Mouse (Mus musculus) G1E (cell line): Measurements from ENCODE around the gene Zfp592.

Experiments used
- CTCF ChIP-seq: IDR thresholded peaks from 2 replicates; pipeline ENCODE4 v1.5.1; 2012; ENCODE audit warnings: low read depth, low read length, inconsistent platforms, mixed read lengths
- GATA2 ChIP-seq: IDR thresholded peaks from 2 replicates; pipeline ENCODE4 v1.6.1; 2012; ENCODE audit warnings: low read depth, low read length, inconsistent platforms, borderline replicate concordance
- POLR2AphosphoS5 ChIP-seq: IDR thresholded peaks from 2 replicates; pipeline ENCODE4 v1.6.1; 2012; ENCODE audit warnings: low read depth, low read length, inconsistent platforms; ENCODE audit not compliant: insufficient replicate concordance
- TAL1 ChIP-seq: conservative IDR thresholded peaks from 2 replicates; pipeline ENCODE4 v1.6.1; 2012; ENCODE audit warnings: low read depth, low read length, inconsistent platforms, mixed read lengths

DNA sequence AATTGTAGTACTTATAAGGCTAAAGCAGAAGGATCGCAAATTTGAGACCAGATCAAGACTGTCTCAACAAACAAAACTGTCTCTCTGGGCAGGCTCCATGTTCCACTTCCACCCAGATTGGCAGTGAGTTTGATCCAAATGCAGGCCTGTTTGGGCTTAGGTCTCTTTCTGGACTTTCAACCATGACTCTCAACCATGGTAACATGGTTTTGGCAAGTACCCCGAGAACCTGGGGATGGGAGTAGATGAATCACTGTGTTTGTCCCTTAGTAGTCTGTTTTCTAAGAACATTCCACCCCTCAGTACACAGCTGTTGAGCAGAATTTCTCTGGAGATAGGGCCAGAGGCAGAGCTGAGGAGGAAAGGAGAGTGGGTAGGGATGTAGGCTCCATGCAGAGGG is 32.3 kb downstream of the Zfp592 start:
- TF ChIP-seq CTCF, result no peak
- TF ChIP-seq GATA2, result no peak
- TF ChIP-seq TAL1, result no peak
- no peak for TF ChIP-seq POLR2AphosphoS5
